Mouse (Mus musculus) MEL (cell line): ENCODE measurements around the gene Sart3.

Source experiments
- BHLHE40 ChIP-seq: IDR thresholded peaks from 2 replicates; pipeline ENCODE4 v1.6.1; 2012; ENCODE audit warnings: low read depth, mild to moderate bottlenecking, inconsistent platforms, low read length, improper control_type of control experiment, borderline replicate concordance
- CHD2 ChIP-seq: IDR thresholded peaks from 2 replicates; pipeline ENCODE4 v1.6.1; 2011; ENCODE audit warnings: low read length, improper control_type of control experiment
- CTCF ChIP-seq, 3 experiments: IDR thresholded peaks in 2 of 3; conservative IDR thresholded peaks in 1 of 3; 2 replicates each; pipeline ENCODE4 v1.5.1; 2011 to 2012; ENCODE audit warnings: low read length in 3 of 3, low read depth in 2 of 3, mild to moderate bottlenecking in 2 of 3, improper control_type of control experiment in 1 of 3, inconsistent platforms in 1 of 3, mixed read lengths in 1 of 3, moderate library complexity in 1 of 3; ENCODE audit not compliant: control insufficient read depth in 1 of 3, insufficient read depth in 1 of 3, poor library complexity in 1 of 3, severe bottlenecking in 1 of 3
- EP300 ChIP-seq, 2 experiments: IDR thresholded peaks; 2 replicates each; pipeline ENCODE4 v1.6.1; 2011; ENCODE audit warnings: improper control_type of control experiment in 2 of 2, low read length in 2 of 2, low read depth in 1 of 2, mild to moderate bottlenecking in 1 of 2
- JUND ChIP-seq: IDR thresholded peaks from 2 replicates; pipeline ENCODE4 v1.6.1; 2011; ENCODE audit warnings: low read depth, mild to moderate bottlenecking, improper control_type of control experiment, low read length
- MXI1 ChIP-seq: IDR thresholded peaks from 2 replicates; pipeline ENCODE4 v1.6.1; 2011; ENCODE audit warnings: mild to moderate bottlenecking, low read depth, low read length, improper control_type of control experiment
- POLR2A ChIP-seq, 2 experiments: IDR thresholded peaks; 2 replicates each; pipeline ENCODE4 v1.6.1; 2011 to 2012; ENCODE audit warnings: low read length in 2 of 2, mild to moderate bottlenecking in 2 of 2, control low read depth in 1 of 2, improper control_type of control experiment in 1 of 2, low read depth in 1 of 2, moderate library complexity in 1 of 2; ENCODE audit not compliant: control insufficient read depth in 1 of 2, insufficient read depth in 1 of 2, poor library complexity in 1 of 2
- POLR2AphosphoS2 ChIP-seq: IDR thresholded peaks from 2 replicates; pipeline ENCODE4 v1.6.1; 2011; ENCODE audit warnings: low read length, improper control_type of control experiment
- SMC3 ChIP-seq: IDR thresholded peaks from 2 replicates; pipeline ENCODE4 v1.6.1; 2011; ENCODE audit warnings: low read depth, low read length, improper control_type of control experiment
- TAL1 ChIP-seq: IDR thresholded peaks from 2 replicates; pipeline ENCODE4 v1.6.1; 2012; ENCODE audit warnings: mild to moderate bottlenecking, inconsistent platforms, low read length, moderate library complexity, mixed read lengths
- TCF12 ChIP-seq: IDR thresholded peaks from 2 replicates; pipeline ENCODE4 v1.6.1; 2014; ENCODE audit warnings: low read depth, mild to moderate bottlenecking, inconsistent platforms, low read length, improper control_type of control experiment, moderate library complexity
- USF1 ChIP-seq: IDR thresholded peaks from 2 replicates; pipeline ENCODE4 v1.6.1; 2014; ENCODE audit warnings: low read depth, mild to moderate bottlenecking, inconsistent platforms, low read length, improper control_type of control experiment, moderate library complexity
- ZMIZ1 ChIP-seq: IDR thresholded peaks from 2 replicates; pipeline ENCODE4 v1.6.1; 2012; ENCODE audit warnings: low read depth, mild to moderate bottlenecking, inconsistent platforms, low read length, improper control_type of control experiment, moderate library complexity

- TF ChIP-seq CTCF (IDR thresholded peaks at IDR 0.05 in 2 of 3, conservative IDR thresholded peaks at IDR 0.05 in 1 of 3; ENCODE audit: control insufficient read depth in 1 of 3, insufficient read depth in 1 of 3, low read depth in 2 of 3, low read length in 3 of 3, poor library complexity in 1 of 3, severe bottlenecking in 1 of 3) (no peak), MXI1 (no peak), ZMIZ1 (no peak), POLR2AphosphoS2 (no peak), JUND (no peak), SMC3 (no peak), POLR2A (IDR thresholded peaks at IDR 0.05; ENCODE audit: control insufficient read depth in 1 of 2, insufficient read depth in 1 of 2, low read depth in 1 of 2, low read length in 2 of 2, poor library complexity in 1 of 2) (no peak), EP300 (IDR thresholded peaks at IDR 0.05; ENCODE audit: low read depth in 1 of 2, low read length in 2 of 2) (no peak), USF1 (no peak), TAL1 (no peak), CHD2 (no peak), BHLHE40 (no peak), TCF12 (no peak)
These were observed 9.6 kb upstream of the Sart3 start for GRCm38 (mm10) chr5:113781875-113782274.
